Mouse (Mus musculus) C2C12 (cell line): Measurements from ENCODE around the gene Med12l.

Source experiments
- CEBPB ChIP-seq: IDR thresholded peaks from one replicate; pipeline ENCODE4 v1.6.1; 2011; ENCODE audit warnings: low read depth, mild to moderate bottlenecking, control low read depth, moderate library complexity
- CTCF ChIP-seq: IDR thresholded peaks from one replicate; pipeline ENCODE4 v1.5.1; 2011; ENCODE audit not compliant: control insufficient read depth, insufficient read depth, insufficient read length
- MAX ChIP-seq: IDR thresholded peaks from one replicate; pipeline ENCODE4 v1.6.1; 2011; ENCODE audit warnings: mild to moderate bottlenecking, control low read depth
- MYOD1 ChIP-seq: IDR thresholded peaks from one replicate; pipeline ENCODE4 v1.6.1; 2011; ENCODE audit warnings: low read depth; ENCODE audit not compliant: control insufficient read depth, insufficient read length
- MYOG ChIP-seq: IDR thresholded peaks from one replicate; pipeline ENCODE4 v1.6.1; 2011; ENCODE audit not compliant: control insufficient read depth, insufficient read length; ENCODE audit errors: extremely low read depth

DNA sequence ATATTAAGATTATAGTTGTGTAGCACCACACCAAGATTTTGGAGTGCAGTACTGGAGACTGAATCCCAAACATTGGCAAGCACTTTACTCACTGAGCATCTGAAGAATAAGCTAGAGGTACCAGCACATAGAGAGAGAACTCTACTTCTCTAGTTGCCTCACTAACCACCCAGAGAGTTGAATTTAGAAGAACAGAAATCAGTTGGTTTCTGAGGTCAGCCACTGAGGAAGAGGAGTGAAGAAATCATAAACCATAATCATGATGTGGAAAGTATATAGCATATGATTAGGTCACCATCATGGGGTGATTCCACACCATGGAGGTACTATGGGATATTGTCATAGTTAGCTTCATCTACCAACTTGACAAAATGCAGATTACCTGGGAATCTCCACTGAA lies 346.1 kb downstream of the Med12l start:
- TF ChIP-seq CTCF (no peak), MYOG (no peak), MAX (no peak), MYOD1 (no peak), CEBPB (no peak)
